Mouse (Mus musculus) ovary, postnatal 10 days (tissue): ENCODE results near the gene Mepce.
"Not testable (repeated sequence)": the region's sequence is repeated elsewhere in the genome, so short reads cannot be mapped to it uniquely, and the experiment has no call there.

ENCODE experiments used
- DNase-seq: peaks from one replicate; pipeline ENCODE4 v3.0.0; 2022; ENCODE audit warnings: low spot score

Gene Mepce

DNA sequence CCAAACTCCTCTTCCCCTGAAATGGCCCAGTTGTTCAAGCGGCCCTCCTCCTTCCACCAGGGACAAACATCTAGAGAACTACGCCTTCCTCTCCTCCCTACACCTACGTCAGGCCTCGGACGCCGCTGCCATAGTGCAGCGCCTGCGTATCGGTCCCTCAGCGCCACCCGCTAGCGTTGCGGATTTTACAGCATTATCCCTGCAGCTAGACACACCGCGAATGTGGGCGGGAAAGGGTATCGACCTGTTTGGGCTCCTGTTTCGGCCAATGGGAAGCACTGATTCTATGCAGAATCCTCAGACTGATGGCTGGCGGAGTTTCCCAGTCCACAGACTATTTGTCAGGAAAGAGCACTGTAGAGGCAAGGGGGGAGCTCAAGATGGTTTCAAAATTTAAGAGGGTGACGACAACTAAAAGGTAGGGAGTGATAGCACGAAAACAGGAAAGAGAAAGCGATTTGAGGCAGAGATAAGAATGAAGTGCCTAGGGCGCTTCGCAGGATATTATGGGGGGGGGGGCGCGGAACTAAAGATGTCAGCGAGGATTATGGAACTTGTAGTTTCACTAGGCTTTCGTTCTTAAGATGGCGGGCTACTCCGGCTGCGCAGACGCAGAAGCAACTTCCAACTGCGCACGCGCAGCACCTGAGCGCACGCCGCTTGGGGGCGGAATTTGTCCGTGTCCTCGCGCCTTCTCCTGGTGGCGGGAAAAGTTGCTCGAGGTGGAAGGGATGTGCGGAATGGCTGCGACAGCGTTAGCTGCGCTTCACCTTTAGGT, at the start of gene Mepce, which contains the start of gene Zcwpw1:
Gene Mepce (minus strand): TSS at position 505 of the 778 bp plus-strand sequence.
Gene Zcwpw1 (plus strand): TSS at position 648 of the 778 bp plus-strand sequence.
- peak; percentile 92 for DNase-seq

DNA sequence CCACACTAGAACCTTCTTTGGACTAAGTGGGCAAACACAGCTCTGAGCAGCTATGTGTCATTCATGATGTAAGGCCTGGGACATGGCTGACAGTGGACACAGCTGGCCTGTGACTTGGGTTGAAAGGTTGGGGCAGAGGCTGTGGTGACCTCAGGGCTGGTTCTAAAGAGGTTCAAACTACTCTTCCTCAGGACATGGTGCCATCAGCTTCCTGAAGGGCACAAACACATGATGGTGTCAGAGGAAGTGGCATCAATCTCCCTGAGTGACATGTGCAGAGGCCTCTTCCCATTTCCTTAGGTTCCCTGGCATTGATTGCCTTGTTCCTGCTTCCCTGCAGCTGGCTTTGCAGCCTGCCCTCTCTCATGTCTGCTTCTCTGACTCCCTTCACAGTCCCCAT, 49.7 kb upstream of the Mepce start:
- DNase-seq = not testable (repeated sequence)

DNA sequence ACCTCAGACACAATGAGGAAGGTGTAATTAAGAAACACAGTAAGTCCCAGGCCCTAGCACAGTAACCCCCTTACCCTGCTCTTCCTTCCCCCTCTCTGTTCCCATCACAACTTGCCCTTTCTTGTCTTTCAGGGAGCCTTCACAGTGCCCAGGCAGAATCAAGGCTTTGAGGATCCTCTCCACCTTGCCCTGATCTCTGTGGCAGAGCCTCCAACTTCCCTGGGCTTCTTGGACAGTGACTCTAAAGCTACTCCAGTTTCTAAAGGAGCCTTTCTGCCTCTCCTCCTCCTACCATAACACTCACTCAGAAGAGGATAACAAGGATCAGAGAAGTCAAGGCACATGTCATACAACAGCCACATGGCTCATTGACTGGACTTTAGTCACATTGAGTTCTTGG, 49.2 kb upstream of the Mepce start:
- no peak for DNase-seq

DNA sequence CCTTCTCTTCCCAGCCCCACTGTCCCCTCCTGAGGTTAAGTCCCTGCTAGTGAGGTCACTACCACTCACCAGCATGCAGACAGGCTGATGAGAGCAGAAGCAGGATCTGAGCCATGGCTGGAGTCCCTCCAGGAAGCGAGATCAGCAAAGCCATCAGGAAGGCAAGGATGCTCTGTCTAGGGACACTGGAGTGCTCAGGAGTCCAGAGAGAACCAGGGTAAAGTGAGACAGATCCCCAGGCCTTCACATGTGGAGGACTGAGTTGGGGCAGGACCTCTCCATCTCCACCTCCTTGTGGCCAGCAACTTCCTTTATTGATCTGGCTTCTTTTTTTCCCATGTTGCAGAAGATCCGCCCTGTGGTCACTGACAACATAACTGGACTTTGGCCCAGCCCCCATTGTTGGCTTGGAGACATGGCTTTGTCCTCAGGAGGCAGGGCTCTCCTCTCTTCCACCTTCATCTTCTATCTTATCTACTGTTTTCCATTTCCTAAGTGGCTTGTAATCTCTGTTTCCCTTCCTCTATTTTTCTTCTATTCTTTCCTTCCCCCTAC, 48.6 kb upstream of the Mepce start, which contains the start of gene Pilra:
Gene Pilra (minus strand): TSS at position 316 of the 555 bp plus-strand sequence.
- DNase-seq = not testable (repeated sequence)

- DNase-seq = no peak
Measured at GRCm38 (mm10) chr5:137833500-137833899, 46.0 kb upstream of the Mepce start.

DNA sequence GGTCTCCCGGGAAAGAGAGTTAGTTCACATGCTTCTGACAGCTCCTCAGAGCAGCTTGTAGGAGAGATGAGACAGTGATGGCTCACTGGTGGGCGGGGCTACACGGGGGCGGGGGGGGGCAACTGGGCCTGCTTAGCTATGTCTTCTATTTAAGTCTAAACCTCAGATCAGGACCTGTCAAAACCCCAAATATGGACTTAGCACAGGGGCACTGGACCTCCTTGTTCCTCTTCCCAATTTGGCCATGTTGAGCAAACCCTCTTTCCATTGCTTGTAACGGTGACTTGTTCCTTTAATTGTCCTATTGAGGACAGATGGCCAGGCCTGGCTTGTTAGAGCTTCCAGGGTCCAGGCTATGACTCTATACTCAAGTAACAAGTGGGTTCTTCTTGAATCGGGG, 44.1 kb upstream of the Mepce start:
- DNase-seq = no peak

GRCm38 (mm10) chr5:137831106-137831505, 43.7 kb upstream of the Mepce start:
- DNase-seq = no peak

DNA sequence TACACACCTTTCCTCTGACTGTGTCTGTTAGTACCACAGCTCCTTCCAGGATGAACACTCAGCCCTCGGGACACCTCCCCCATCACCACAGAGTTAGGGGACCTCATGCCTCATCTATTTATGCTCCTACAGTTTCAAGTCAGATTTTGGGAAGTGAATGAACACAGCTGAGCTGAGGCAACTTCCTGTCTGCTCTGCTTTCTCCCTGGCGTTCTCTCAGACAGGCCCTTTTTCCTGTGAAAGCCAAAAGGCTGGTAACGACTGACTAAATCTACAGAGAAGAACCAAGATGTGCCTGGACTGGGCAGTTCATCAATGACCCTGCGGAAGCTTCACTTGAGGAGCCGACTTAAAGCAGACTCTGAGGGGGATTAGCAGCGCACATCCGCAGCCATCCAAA, 42.8 kb upstream of the Mepce start:
- no peak for DNase-seq

GRCm38 (mm10) chr5:137828694-137829093, 41.2 kb upstream of the Mepce start:
- no peak for DNase-seq

- no peak for DNase-seq
Measured at GRCm38 (mm10) chr5:137826421-137826820, 39.0 kb upstream of the Mepce start.

GRCm38 (mm10) chr5:137825971-137826370, 38.5 kb upstream of the Mepce start:
- DNase-seq = no peak

- DNase-seq = no peak
Measured at GRCm38 (mm10) chr5:137825030-137825429, 37.6 kb upstream of the Mepce start.

GRCm38 (mm10) chr5:137823455-137824045, 36.1 kb upstream of the Mepce start:
- no peak for DNase-seq

- DNase-seq = no peak
Measured at GRCm38 (mm10) chr5:137822602-137823001, 35.1 kb upstream of the Mepce start.

- DNase-seq = no peak
Measured at GRCm38 (mm10) chr5:137822126-137822525, 34.7 kb upstream of the Mepce start.

- no peak for DNase-seq
Measured at GRCm38 (mm10) chr5:137817466-137818222, 30.2 kb upstream of the Mepce start.

DNA sequence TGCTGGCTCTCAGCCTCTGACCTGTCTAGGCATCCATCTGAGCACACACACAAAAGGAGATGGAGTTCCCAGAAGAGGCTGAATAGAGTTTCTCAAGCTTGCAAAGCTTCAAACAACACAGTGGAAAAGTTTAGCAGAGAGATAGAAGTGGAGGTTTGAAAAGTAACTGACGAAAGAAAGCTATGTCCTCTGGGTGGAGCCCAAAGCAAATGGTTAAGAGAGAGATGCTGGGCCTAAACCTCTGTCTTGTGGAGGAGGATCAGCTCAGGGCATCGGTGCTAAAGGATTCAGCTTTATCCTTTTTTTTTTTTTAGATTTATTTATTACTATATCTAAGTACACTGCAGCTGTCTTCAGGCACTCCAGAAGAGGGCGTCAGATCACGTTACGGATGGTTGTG, 20.9 kb upstream of the Mepce start:
- DNase-seq = no peak

GRCm38 (mm10) chr5:137806158-137806557, 18.7 kb upstream of the Mepce start:
- no peak for DNase-seq

DNA sequence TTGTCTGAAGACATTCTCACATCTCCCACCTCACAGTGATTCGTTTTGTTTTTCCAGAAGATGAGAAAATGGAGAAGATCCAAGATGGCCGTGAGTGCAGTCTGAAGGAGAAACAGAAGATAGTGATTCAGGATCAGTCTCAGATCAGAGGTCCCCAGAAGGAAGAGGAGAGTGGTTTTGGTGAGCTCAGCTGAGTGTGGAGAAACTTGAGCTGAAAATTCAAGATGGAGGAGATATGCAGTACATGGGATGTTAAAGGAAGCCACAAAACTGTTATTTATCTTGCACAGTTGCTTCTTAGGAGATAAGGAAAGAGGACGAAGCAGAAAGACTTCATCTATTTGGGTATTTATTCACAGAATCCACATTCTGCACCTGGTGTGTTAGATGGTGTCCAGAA, 13.5 kb upstream of the Mepce start:
- DNase-seq = no peak

DNA sequence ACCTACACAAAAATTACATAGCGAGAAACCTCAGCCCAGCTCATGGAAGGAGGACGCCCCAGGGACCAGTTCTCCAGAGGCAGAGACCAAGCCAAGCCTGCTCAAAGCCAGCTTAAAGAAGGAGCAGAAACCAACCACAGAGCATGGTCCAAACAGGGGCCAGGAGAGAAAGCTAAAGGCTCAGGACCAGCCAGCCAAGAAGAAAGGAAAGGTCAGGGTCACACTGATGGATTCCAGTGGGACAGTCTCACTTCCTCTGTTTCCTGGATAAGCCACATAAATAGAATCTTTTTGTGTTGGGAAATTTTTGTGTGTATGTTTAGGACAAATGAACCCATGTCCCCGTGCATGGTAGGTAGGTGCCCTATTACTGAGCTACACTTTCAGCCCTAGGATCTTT, 9.2 kb upstream of the Mepce start:
- DNase-seq = no peak

DNA sequence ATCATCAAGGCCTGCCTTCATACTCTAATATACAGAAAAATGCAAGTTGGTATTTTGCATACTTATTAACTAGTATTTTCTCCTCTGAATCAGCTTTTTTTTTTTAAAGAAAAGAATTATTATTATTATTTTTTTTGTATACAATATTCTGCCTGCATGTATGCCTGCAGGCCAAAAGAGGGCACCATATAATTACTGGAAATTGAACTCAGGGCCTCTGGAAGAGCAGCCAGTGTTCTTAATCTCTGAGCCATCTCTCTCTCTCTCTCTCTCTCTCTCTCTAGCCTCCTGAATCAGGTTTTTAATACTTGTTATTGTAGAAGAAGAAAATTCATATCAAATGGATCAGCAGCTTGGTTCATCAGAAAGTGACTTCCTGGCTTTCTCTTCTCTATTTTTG, 4.1 kb upstream of the Mepce start:
- DNase-seq = no peak

GRCm38 (mm10) chr5:137788946-137789531, 1.6 kb upstream of the Mepce start:
- no peak for DNase-seq
